Mouse (Mus musculus): Measurements from ENCODE around the gene A730015C16Rik.

DNA sequence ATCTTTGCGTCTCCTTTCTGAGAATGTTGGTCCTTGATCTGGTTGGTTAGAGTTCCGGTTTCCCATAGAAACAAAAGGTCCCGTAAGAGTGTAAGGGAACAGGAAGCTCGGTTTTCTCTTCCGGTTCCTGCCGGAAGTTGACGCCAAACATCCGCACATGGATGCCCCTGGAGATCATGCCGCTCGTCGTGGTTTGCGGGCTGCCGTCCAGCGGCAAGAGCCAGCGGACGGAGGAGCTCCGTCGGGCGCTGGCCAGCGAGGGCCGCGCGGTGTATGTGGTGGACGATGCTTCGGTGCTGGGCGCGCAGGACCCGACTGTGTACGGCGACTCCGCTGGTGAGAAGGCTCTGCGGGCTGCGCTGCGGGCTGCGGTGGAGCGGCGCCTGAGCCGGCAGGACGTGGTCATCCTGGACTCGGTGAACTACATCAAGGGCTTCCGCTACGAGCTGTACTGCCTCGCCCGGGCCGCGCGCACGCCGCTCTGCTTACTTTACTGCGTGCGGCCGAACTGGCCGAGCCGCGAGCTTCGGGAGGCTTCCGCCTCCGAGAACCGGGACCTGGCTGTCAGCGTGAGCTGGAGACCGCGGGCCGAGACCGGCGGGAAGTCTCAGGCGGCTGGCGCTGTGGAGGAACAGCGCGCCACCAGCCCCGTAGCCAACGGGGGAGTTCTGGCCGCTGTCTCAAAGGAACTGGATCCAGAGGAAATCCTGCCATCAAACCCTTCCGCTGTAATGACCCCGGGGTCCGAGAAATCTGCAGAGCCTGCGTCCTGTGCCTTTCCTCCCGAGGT, 509 bp downstream of the A730015C16Rik start, which contains the start of gene Kti12:
- TF ChIP-seq CTCF (IDR thresholded peaks at IDR 0.05; ENCODE audit: control insufficient read depth, insufficient read depth, low read length) (no peak), POLR2A (IDR thresholded peaks at IDR 0.05; ENCODE audit: borderline replicate concordance, control insufficient read depth, low read depth, low read length) (peak; percentile 53; the same call in 1 of the 2 replicates)
